Mouse (Mus musculus) bone marrow macrophage, adult 2 months (primary cell): Measurements from ENCODE around the gene Akap7. TPM values are rescaled to one million over a fixed set of nuclear protein-coding genes. Genes with fewer than 3 reads are reported as not detected.
"Not testable (repeated sequence)": the region's sequence is repeated elsewhere in the genome, so short reads cannot be mapped to it uniquely, and the experiment has no call there.

Experiments
- H3K27ac ChIP-seq: 2 replicates; pipeline ENCODE4 v1.5.1; 2012; ENCODE audit warnings: low read depth, low read length; ENCODE audit not compliant: insufficient read depth
- H3K4me1 ChIP-seq: 2 replicates; pipeline ENCODE4 v1.6.1; 2012; ENCODE audit warnings: low read length; ENCODE audit not compliant: control insufficient read depth, insufficient read depth
- H3K4me3 ChIP-seq: 2 replicates; pipeline ENCODE4 v1.5.1; 2012; ENCODE audit warnings: mild to moderate bottlenecking, low read length, moderate library complexity; ENCODE audit not compliant: insufficient read depth
- CTCF ChIP-seq: IDR thresholded peaks from 2 replicates; pipeline ENCODE4 v1.5.1; 2012; ENCODE audit warnings: low read depth, mild to moderate bottlenecking, low read length, moderate library complexity
- POLR2A ChIP-seq: IDR thresholded peaks from 2 replicates; pipeline ENCODE4 v1.6.1; 2012; ENCODE audit warnings: mild to moderate bottlenecking, low read depth, low read length, borderline replicate concordance
- polyA plus RNA-seq: library from polyadenylated mRNA; stranded (reverse); fragments of >200 nt; gene quantifications from 2 replicates; pipeline ENCODE4 v1.2.4, GENCODE M21; 2012; ENCODE audit not compliant: missing spikeins, insufficient read depth, insufficient read length

Gene Akap7
- polyA plus RNA-seq, 1 experiment = 26.0 TPM

GRCm38 (mm10) chr10:25179030-25179429 lies 128.6 kb downstream of the Akap7 start:
- Histone ChIP-seq H3K4me1 (no peaks in the 10 kb centered on the region), H3K27ac (no peak overlapping the region), H3K4me3 (no peak overlapping the region)
- TF ChIP-seq POLR2A (no peak), CTCF (no peak)

GRCm38 (mm10) chr10:25177270-25177669 lies 130.4 kb downstream of the Akap7 start:
- Histone ChIP-seq H3K4me1 (no peaks in the 10 kb centered on the region), H3K4me3 (no peak overlapping the region), H3K27ac (no peak overlapping the region)
- TF ChIP-seq CTCF = no peak
- TF ChIP-seq POLR2A = no peak

- Histone ChIP-seq H3K4me1 (no peaks in the 10 kb centered on the region), H3K4me3 (no peak overlapping the region)
- TF ChIP-seq CTCF (no peak), POLR2A (no peak)
Observed at GRCm38 (mm10) chr10:25174872-25175271, 132.8 kb downstream of the Akap7 start.

GRCm38 (mm10) chr10:25167365-25168194 lies 140.1 kb downstream of the Akap7 start:
- no peaks in the 10 kb centered on the region for H3K4me1 ChIP-seq
- H3K27ac ChIP-seq = no peak overlapping the region
- H3K4me3 ChIP-seq = no peak overlapping the region
- no peak for TF ChIP-seq POLR2A
- TF ChIP-seq CTCF = no peak

More at GRCm38 (mm10) chr10:25174872-25175271, 132.8 kb downstream of the Akap7 start:
- H3K27ac ChIP-seq = no peak overlapping the region

- H3K27ac ChIP-seq = not testable (repeated sequence)
Observed at GRCm38 (mm10) chr10:25163510-25163909, 144.2 kb downstream of the Akap7 start.

GRCm38 (mm10) chr10:25161701-25162100 lies 146.0 kb downstream of the Akap7 start:
- no peak overlapping the region for H3K4me3 ChIP-seq
- H3K4me1 ChIP-seq = no peaks in the 10 kb centered on the region
- no peak overlapping the region for H3K27ac ChIP-seq
- TF ChIP-seq POLR2A (no peak), CTCF (no peak)

More at GRCm38 (mm10) chr10:25163510-25163909, 144.2 kb downstream of the Akap7 start:
- H3K4me3 ChIP-seq, H3K4me1 ChIP-seq: not testable (repeated sequence)

- TF ChIP-seq POLR2A (no peak), CTCF (no peak)
- H3K4me1 ChIP-seq = no peaks in the 10 kb centered on the region
- no peak overlapping the region for H3K27ac ChIP-seq
Observed at GRCm38 (mm10) chr10:25158651-25159050, 149.0 kb downstream of the Akap7 start.

GRCm38 (mm10) chr10:25157339-25157738 lies 150.3 kb downstream of the Akap7 start:
- Histone ChIP-seq H3K4me1 (no peaks in the 10 kb centered on the region), H3K27ac (no peak overlapping the region), H3K4me3 (no peak overlapping the region)
- TF ChIP-seq CTCF = no peak
- no peak for TF ChIP-seq POLR2A

More at GRCm38 (mm10) chr10:25158651-25159050, 149.0 kb downstream of the Akap7 start:
- H3K4me3 ChIP-seq = no peak overlapping the region

- Histone ChIP-seq H3K4me3 (no peak overlapping the region), H3K27ac (no peak overlapping the region)
- TF ChIP-seq CTCF = no peak
- TF ChIP-seq POLR2A = no peak
Observed at GRCm38 (mm10) chr10:25154225-25154624, 153.4 kb downstream of the Akap7 start.

GRCm38 (mm10) chr10:25151172-25151800 lies 156.4 kb downstream of the Akap7 start:
- TF ChIP-seq CTCF = no peak
- TF ChIP-seq POLR2A = no peak
- Histone ChIP-seq H3K27ac (no peak overlapping the region), H3K4me3 (no peak overlapping the region), H3K4me1 (no peaks in the 10 kb centered on the region)

More at GRCm38 (mm10) chr10:25154225-25154624, 153.4 kb downstream of the Akap7 start:
- no peaks in the 10 kb centered on the region for H3K4me1 ChIP-seq
